Mouse (Mus musculus) CD4-positive naive resting alpha-beta T cell, adult 57 days (primary cell): ENCODE data around the gene Myl3. TPM values are rescaled to one million over a fixed set of nuclear protein-coding genes. Genes with fewer than 3 reads are reported as not detected.

Experiments used
- total RNA-seq: library from RNA; stranded (reverse); gene quantifications from one replicate; pipeline ENCODE4 v1.2.4, GENCODE M21; 2023

Myl3 gene
- not detected for total RNA-seq

GRCm38 (mm10) chr9:110741711-110742294 lies at the start of gene Myl3:
Gene Myl3, plus strand, starts transcription at chr9:110741861.

GRCm38 (mm10) chr9:110746961-110747360 lies 5.3 kb downstream of the Myl3 start, which contains the start of gene Pth1r:
Gene Pth1r, minus strand, starts transcription at chr9:110747145.

GRCm38 (mm10) chr9:110797866-110798265 lies 56.2 kb downstream of the Myl3 start, which contains the start of gene Prss42:
Gene Prss42, plus strand, starts transcription at chr9:110798166.

GRCm38 (mm10) chr9:110813789-110814188 lies 72.1 kb downstream of the Myl3 start, which contains the start of gene Prss44:
Gene Prss44, plus strand, starts transcription at chr9:110813994.

Other genes with a start within 250 kb of the Myl3 start
- 134 TPM for gene Setd2, start 209.3 kb upstream of the Myl3 start, total RNA-seq
- gene Nradd, start 117.4 kb upstream of the Myl3 start, total RNA-seq = 5.7 TPM
- gene Nbeal2, start 87.7 kb upstream of the Myl3 start, total RNA-seq = 81.3 TPM
- 83.5 TPM for gene Ccdc12, start 85.4 kb upstream of the Myl3 start, total RNA-seq
- gene Pth1r, start 5.3 kb downstream of the Myl3 start, total RNA-seq = not detected
- not detected for gene Prss42, start 56.3 kb downstream of the Myl3 start, total RNA-seq
- not detected for gene Prss44, start 72.1 kb downstream of the Myl3 start, total RNA-seq
- not detected for gene Prss43, start 84.8 kb downstream of the Myl3 start, total RNA-seq
- not detected for gene Prss45, start 92.7 kb downstream of the Myl3 start, total RNA-seq
- not detected for gene Prss46, start 102.6 kb downstream of the Myl3 start, total RNA-seq
- gene Prss50, start 116.1 kb downstream of the Myl3 start, total RNA-seq = not detected
- gene Als2cl, start 138.0 kb downstream of the Myl3 start, total RNA-seq = 526 TPM
- 29.7 TPM for gene Tmie, start 138.3 kb downstream of the Myl3 start, total RNA-seq
- gene Fam240a, start 175.0 kb downstream of the Myl3 start, total RNA-seq = 4.1 TPM
- gene Tdgf1, start 204.3 kb downstream of the Myl3 start, total RNA-seq = 1.3 TPM
- gene Lrrc2, start 209.7 kb downstream of the Myl3 start, total RNA-seq = 0.27 TPM
- not detected for gene Rtp3, start 248.7 kb downstream of the Myl3 start, total RNA-seq